Mouse (Mus musculus) gastrocnemius, postnatal 36 days (tissue): ENCODE measurements at regions not wholly inside any gene's neighbourhood (a gene's known extent, or its start where the extent isn't known, plus 50 kb on each side); places are given as distances from the start of the nearest gene placed in this dataset.
"Not testable (repeated sequence)": the region's sequence is repeated elsewhere in the genome, so short reads cannot be mapped to it uniquely, and the experiment has no call there.

Experiments
- DNase-seq, 2 experiments: peaks; one replicate each; pipeline ENCODE4 v3.0.0; 2022
- intact Hi-C: fragments of 180-260 bp; cut with DNase I; formaldehyde crosslinking; loops from one replicate; pipeline ENCODE4 v1.15.1; 2025

- intact Hi-C loops: no loop called here
- DNase-seq: no peak
Observed at GRCm38 (mm10) chr5:77826063-77826462, 418.2 kb upstream of the Igfbp7 start.

- intact Hi-C loops: no loop called here
Observed at GRCm38 (mm10) chr5:77816759-77817280, 409.0 kb upstream of the Igfbp7 start.

GRCm38 (mm10) chr5:77809844-77810243, 402.0 kb upstream of the Igfbp7 start:
- intact Hi-C loops: loop anchor here (10.0 kb wide), 1 partner anchor 345 kb away; no protein-coding TSS in a partner anchor
- no peak for DNase-seq

More at GRCm38 (mm10) chr5:77816759-77817280, 409.0 kb upstream of the Igfbp7 start:
- DNase-seq: no peak

GRCm38 (mm10) chr5:77807726-77808125, 399.9 kb upstream of the Igfbp7 start:
- intact Hi-C loops: loop anchor here (10.0 kb wide), 1 partner anchor 343 kb away; no protein-coding TSS in a partner anchor
- peak in 1 of 2 experiments; percentile 16 for DNase-seq

GRCm38 (mm10) chr5:77806334-77807157, 398.7 kb upstream of the Igfbp7 start:
- no peak for DNase-seq
- intact Hi-C loops: loop anchor here (10.0 kb wide), 1 partner anchor 342 kb away; no protein-coding TSS in a partner anchor

- intact Hi-C loops: loop anchor here (10.0 kb wide), 1 partner anchor 341 kb away; no protein-coding TSS in a partner anchor
- no peak for DNase-seq
Observed at GRCm38 (mm10) chr5:77805796-77806195, 398.0 kb upstream of the Igfbp7 start.

GRCm38 (mm10) chr5:77805303-77805702, 397.5 kb upstream of the Igfbp7 start:
- intact Hi-C loops: loop anchor here (10.0 kb wide), 1 partner anchor 341 kb away; no protein-coding TSS in a partner anchor
- no peak for DNase-seq

- intact Hi-C loops: loop anchor here (10.0 kb wide), 1 partner anchor 339 kb away; no protein-coding TSS in a partner anchor
- no peak for DNase-seq
Observed at GRCm38 (mm10) chr5:77804113-77804512, 396.3 kb upstream of the Igfbp7 start.

GRCm38 (mm10) chr5:77803562-77803961, 395.7 kb upstream of the Igfbp7 start:
- no peak for DNase-seq

GRCm38 (mm10) chr5:77796960-77797359, 389.1 kb upstream of the Igfbp7 start:
- intact Hi-C loops: no loop called here
- DNase-seq: no peak

More at GRCm38 (mm10) chr5:77803562-77803961, 395.7 kb upstream of the Igfbp7 start:
- intact Hi-C loops: loop anchor here (10.0 kb wide), 1 partner anchor 339 kb away; no protein-coding TSS in a partner anchor

- no peak for DNase-seq
- intact Hi-C loops: no loop called here
Observed at GRCm38 (mm10) chr5:77795766-77796165, 387.9 kb upstream of the Igfbp7 start.

- DNase-seq: no peak
- intact Hi-C loops: no loop called here
Observed at GRCm38 (mm10) chr5:77783953-77784352, 376.1 kb upstream of the Igfbp7 start.

GRCm38 (mm10) chr5:77762426-77763042, 354.7 kb upstream of the Igfbp7 start:
- intact Hi-C loops: no loop called here
- DNase-seq: no peak

- intact Hi-C loops: no loop called here
- no peak for DNase-seq
Observed at GRCm38 (mm10) chr5:77762013-77762412, 354.2 kb upstream of the Igfbp7 start.

GRCm38 (mm10) chr5:77748933-77749332, 341.1 kb upstream of the Igfbp7 start:
- intact Hi-C loops: no loop called here
- no peak for DNase-seq

- no peak for DNase-seq
- intact Hi-C loops: no loop called here
Observed at GRCm38 (mm10) chr5:77746604-77747003, 338.8 kb upstream of the Igfbp7 start.

GRCm38 (mm10) chr5:77743467-77743866, 335.6 kb upstream of the Igfbp7 start:
- no peak for DNase-seq
- intact Hi-C loops: no loop called here

- intact Hi-C loops, DNase-seq: not testable (repeated sequence)
Observed at GRCm38 (mm10) chr5:77730286-77730685, 322.4 kb upstream of the Igfbp7 start.

- intact Hi-C loops: no loop called here
- no peak for DNase-seq
Observed at GRCm38 (mm10) chr5:77681592-77681991, 273.8 kb upstream of the Igfbp7 start.

- DNase-seq: no peak
- intact Hi-C loops: no loop called here
Observed at GRCm38 (mm10) chr5:77672073-77672924, 264.5 kb upstream of the Igfbp7 start.
